Mouse (Mus musculus) C2C12 (cell line): ENCODE results near the gene Fam169b. TPM values are rescaled to one million over a fixed set of nuclear protein-coding genes. Genes with fewer than 3 reads are reported as not detected.

Experiments used
- H3K27me3 ChIP-seq: one replicate; pipeline ENCODE4 v1.6.1; 2011; ENCODE audit not compliant: control insufficient read depth, insufficient read depth, insufficient read length
- H3K36me3 ChIP-seq: one replicate; pipeline ENCODE4 v1.6.1; 2011; ENCODE audit not compliant: control insufficient read depth, insufficient read depth
- H3K4me3 ChIP-seq: one replicate; pipeline ENCODE4 v1.5.1; 2011; ENCODE audit warnings: mild to moderate bottlenecking, control low read depth; ENCODE audit not compliant: poor library complexity, insufficient read depth, severe bottlenecking
- H3K79me2 ChIP-seq: one replicate; pipeline ENCODE4 v1.6.1; 2011; ENCODE audit not compliant: control insufficient read depth, insufficient read depth
- H3K79me3 ChIP-seq: one replicate; pipeline ENCODE4 v1.6.1; 2011; ENCODE audit warnings: low read depth, control low read depth
- H3ac ChIP-seq: one replicate; pipeline ENCODE3; 2011; ENCODE audit warnings: low read depth; ENCODE audit not compliant: control insufficient read depth, insufficient read length
- CEBPB ChIP-seq: IDR thresholded peaks from one replicate; pipeline ENCODE4 v1.6.1; 2011; ENCODE audit warnings: low read depth, mild to moderate bottlenecking, control low read depth, moderate library complexity
- CTCF ChIP-seq: IDR thresholded peaks from one replicate; pipeline ENCODE4 v1.5.1; 2011; ENCODE audit not compliant: control insufficient read depth, insufficient read depth, insufficient read length
- FOSL1 ChIP-seq: IDR thresholded peaks from one replicate; pipeline ENCODE4 v1.8.0; 2011; ENCODE audit warnings: mild to moderate bottlenecking, low read length; ENCODE audit not compliant: poor library complexity, insufficient read depth, severe bottlenecking
- MAX ChIP-seq: IDR thresholded peaks from one replicate; pipeline ENCODE4 v1.6.1; 2011; ENCODE audit warnings: mild to moderate bottlenecking, control low read depth
- MYOD1 ChIP-seq: IDR thresholded peaks from one replicate; pipeline ENCODE4 v1.6.1; 2011; ENCODE audit warnings: low read depth; ENCODE audit not compliant: control insufficient read depth, insufficient read length
- MYOG ChIP-seq: IDR thresholded peaks from one replicate; pipeline ENCODE4 v1.6.1; 2011; ENCODE audit not compliant: control insufficient read depth, insufficient read length; ENCODE audit errors: extremely low read depth
- USF1 ChIP-seq: IDR thresholded peaks from one replicate; pipeline ENCODE4 v1.6.1; 2011; ENCODE audit warnings: low read depth, mild to moderate bottlenecking, control low read depth, moderate library complexity
- polyA plus RNA-seq: library from polyadenylated mRNA; unstranded; fragments of >200 nt; fragmentation: generic; extraction: Trizol; gene quantifications from one replicate; pipeline ENCODE4 v1.2.1, GENCODE M21; 2012; ENCODE audit warnings: missing spikeins

The Fam169b gene
- polyA plus RNA-seq, 1 experiment, result 0.06 TPM

GRCm38 (mm10) chr7:68264531-68264930, 9.1 kb upstream of the Fam169b start:
- H3K4me3 ChIP-seq, result no peak overlapping the region
- no peak for TF ChIP-seq FOSL1

GRCm38 (mm10) chr7:68265391-68265790, 8.2 kb upstream of the Fam169b start:
- TF ChIP-seq MYOD1 (no peak), CTCF (no peak), MYOG (no peak), FOSL1 (no peak), USF1 (no peak), CEBPB (no peak)
- no peaks in the 10 kb centered on the region for H3K79me2 ChIP-seq
- no peaks in the 10 kb centered on the region for H3K27me3 ChIP-seq
- H3K36me3 ChIP-seq, result no peaks in the 10 kb centered on the region
- no peaks in the 10 kb centered on the region for H3K79me3 ChIP-seq
- no peak overlapping the region for H3ac ChIP-seq
- no peak overlapping the region for H3K4me3 ChIP-seq

More at GRCm38 (mm10) chr7:68264531-68264930, 9.1 kb upstream of the Fam169b start:
- Histone ChIP-seq H3K36me3 (no peaks in the 10 kb centered on the region), H3K79me2 (no peaks in the 10 kb centered on the region), H3ac (no peak overlapping the region), H3K27me3 (no peaks in the 10 kb centered on the region), H3K79me3 (no peaks in the 10 kb centered on the region)

GRCm38 (mm10) chr7:68266691-68267090, 6.9 kb upstream of the Fam169b start:
- Histone ChIP-seq H3K79me2 (no peaks in the 10 kb centered on the region), H3K79me3 (no peaks in the 10 kb centered on the region), H3K27me3 (no peaks in the 10 kb centered on the region), H3K36me3 (no peaks in the 10 kb centered on the region), H3ac (no peak overlapping the region), H3K4me3 (no peak overlapping the region)
- TF ChIP-seq CEBPB (peak; percentile 63), MAX (peak; percentile 62), CTCF (no peak), MYOD1 (peak; percentile 48)

GRCm38 (mm10) chr7:68270551-68270950, 3.1 kb upstream of the Fam169b start:
- no peak for TF ChIP-seq MAX
- no peak for TF ChIP-seq CTCF
- no peak for TF ChIP-seq USF1
- H3K79me3 ChIP-seq, result no peaks in the 10 kb centered on the region
- H3K27me3 ChIP-seq, result no peaks in the 10 kb centered on the region
- H3ac ChIP-seq, result no peak overlapping the region
- H3K79me2 ChIP-seq, result no peaks in the 10 kb centered on the region
- no peak overlapping the region for H3K4me3 ChIP-seq
- no peaks in the 10 kb centered on the region for H3K36me3 ChIP-seq

GRCm38 (mm10) chr7:68271816-68272215, 1.8 kb upstream of the Fam169b start:
- Histone ChIP-seq H3ac (no peak overlapping the region), H3K79me3 (no peaks in the 10 kb centered on the region), H3K79me2 (no peaks in the 10 kb centered on the region), H3K4me3 (no peak overlapping the region), H3K27me3 (no peaks in the 10 kb centered on the region), H3K36me3 (no peaks in the 10 kb centered on the region)
- TF ChIP-seq CEBPB, result no peak
- TF ChIP-seq FOSL1, result no peak
- TF ChIP-seq MYOD1, result no peak
- no peak for TF ChIP-seq CTCF
- TF ChIP-seq MAX, result no peak
- no peak for TF ChIP-seq MYOG
- TF ChIP-seq USF1, result no peak

- TF ChIP-seq CTCF, result no peak
- TF ChIP-seq MAX, result no peak
- TF ChIP-seq MYOG, result no peak
- no peak for TF ChIP-seq FOSL1
- no peak for TF ChIP-seq CEBPB
- TF ChIP-seq USF1, result no peak
- TF ChIP-seq MYOD1, result no peak
- Histone ChIP-seq H3K79me2 (no peaks in the 10 kb centered on the region), H3ac (no peak overlapping the region), H3K27me3 (no peaks in the 10 kb centered on the region), H3K79me3 (no peaks in the 10 kb centered on the region), H3K4me3 (no peak overlapping the region), H3K36me3 (no peaks in the 10 kb centered on the region)
Measured at GRCm38 (mm10) chr7:68272607-68273006, 1.0 kb upstream of the Fam169b start.
